Mouse (Mus musculus) heart, postnatal 10 days (tissue): ENCODE results near the gene Gm21294. TPM values are rescaled to one million over a fixed set of nuclear protein-coding genes. Genes with fewer than 3 reads are reported as not detected.
"Not testable (repeated sequence)": the region's sequence is repeated elsewhere in the genome, so short reads cannot be mapped to it uniquely, and the experiment has no call there.

Source experiments
- DNase-seq, 2 experiments: peaks; one replicate each; pipeline ENCODE4 v3.0.0; 2021
- intact Hi-C: fragments of 180-260 bp; cut with DNase I; formaldehyde crosslinking; loops from one replicate; pipeline ENCODE4 v1.15.1; 2025
- total RNA-seq, 2 experiments: library from RNA; stranded (reverse); gene quantifications; 2 replicates each; pipeline ENCODE4 v1.2.3; 2021

Gm21294 gene
- total RNA-seq, result not detected

GRCm38 (mm10) chrY:89052506-89052905 is at the start of gene Gm21294:
Gene Gm21294 (plus strand): TSS chrY:89052806.
- intact Hi-C loops, DNase-seq: not testable (repeated sequence)

DNA sequence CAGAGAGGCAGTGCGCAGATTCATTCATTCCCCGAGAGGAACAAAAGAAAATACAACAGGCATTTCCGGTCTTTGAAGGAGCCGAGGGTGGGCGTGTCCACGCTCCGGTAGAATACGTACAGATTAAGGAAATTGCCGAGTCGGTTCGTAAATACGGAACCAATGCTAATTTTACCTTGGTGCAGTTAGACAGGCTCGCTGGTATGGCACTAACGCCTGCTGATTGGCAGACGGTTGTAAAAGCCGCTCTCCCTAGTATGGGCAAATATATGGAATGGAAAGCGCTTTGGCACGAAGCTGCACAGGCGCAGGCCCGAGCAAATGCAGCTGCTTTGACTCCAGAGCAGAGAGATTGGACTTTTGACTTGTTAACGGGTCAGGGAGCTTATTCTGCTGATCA is 73.6 kb downstream of the Gm21294 start:
- peak; percentile 0 to 2 for DNase-seq
- intact Hi-C loops, result not testable (repeated sequence)
